Mouse (Mus musculus): ENCODE results near the gene Hist1h4f.
A peak's percentile ranks its signal among the peaks of the same experiment; 100 is the strongest.
"Not testable (repeated sequence)": the region's sequence is repeated elsewhere in the genome, so short reads cannot be mapped to it uniquely, and the experiment has no call there.

Hist1h4f gene

DNA sequence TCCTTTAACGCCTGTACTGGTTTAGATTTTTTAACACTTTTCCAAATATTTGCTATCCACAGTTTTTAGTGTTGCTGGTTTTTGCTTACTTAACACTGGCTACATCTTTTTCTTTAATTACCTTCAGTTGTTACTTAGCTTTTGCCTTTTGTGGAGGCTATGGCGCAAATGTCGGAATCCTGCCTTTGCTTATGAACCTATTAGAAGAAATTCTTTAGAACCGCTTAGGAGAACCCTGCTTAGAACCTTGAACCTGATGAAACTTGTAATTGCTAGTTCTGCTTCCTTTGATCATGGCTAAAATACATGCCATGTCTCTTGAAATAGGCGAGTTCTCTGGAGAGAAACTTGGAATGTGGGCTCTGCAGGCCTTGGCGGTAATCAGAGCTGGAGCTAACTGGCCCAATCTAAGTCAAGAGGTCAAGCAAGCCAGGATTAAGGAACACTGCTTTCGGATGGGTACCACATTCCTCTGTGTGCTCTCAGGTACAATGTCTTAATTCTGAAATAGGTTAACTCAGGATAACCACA lies 25.0 kb upstream of the Hist1h4f start:
- no peak for DNase-seq (ENCODE audit: low spot score in 2 of 2)

GRCm38 (mm10) chr13:23575864-23576313 lies 24.4 kb upstream of the Hist1h4f start:
- not testable (repeated sequence) for DNase-seq (ENCODE audit: low spot score in 2 of 2)

- peak; percentile 57 to 78 for DNase-seq (ENCODE audit: low spot score in 2 of 2)
These were observed 23.9 kb upstream of the Hist1h4f start, which contains the start of gene Hist1h3d for GRCm38 (mm10) chr13:23575271-23575851. TSS of gene Hist1h3d (plus strand) at chr13:23575763.

GRCm38 (mm10) chr13:23574546-23575170 lies 23.2 kb upstream of the Hist1h4f start:
- not testable (repeated sequence) for DNase-seq (ENCODE audit: low spot score in 2 of 2)

- DNase-seq (ENCODE audit: low spot score in 2 of 2) = peak; percentile 89 to 95
These were observed 22.6 kb upstream of the Hist1h4f start, which contains the start of the genes Hist1h2bf and Hist1h2ad for GRCm38 (mm10) chr13:23573898-23574524. TSS of gene Hist1h2bf (minus strand) at chr13:23574196. TSS of gene Hist1h2ad (plus strand) at chr13:23574381.

GRCm38 (mm10) chr13:23573034-23573897 lies 21.8 kb upstream of the Hist1h4f start:
- DNase-seq (ENCODE audit: low spot score in 2 of 2) = not testable (repeated sequence)

DNA sequence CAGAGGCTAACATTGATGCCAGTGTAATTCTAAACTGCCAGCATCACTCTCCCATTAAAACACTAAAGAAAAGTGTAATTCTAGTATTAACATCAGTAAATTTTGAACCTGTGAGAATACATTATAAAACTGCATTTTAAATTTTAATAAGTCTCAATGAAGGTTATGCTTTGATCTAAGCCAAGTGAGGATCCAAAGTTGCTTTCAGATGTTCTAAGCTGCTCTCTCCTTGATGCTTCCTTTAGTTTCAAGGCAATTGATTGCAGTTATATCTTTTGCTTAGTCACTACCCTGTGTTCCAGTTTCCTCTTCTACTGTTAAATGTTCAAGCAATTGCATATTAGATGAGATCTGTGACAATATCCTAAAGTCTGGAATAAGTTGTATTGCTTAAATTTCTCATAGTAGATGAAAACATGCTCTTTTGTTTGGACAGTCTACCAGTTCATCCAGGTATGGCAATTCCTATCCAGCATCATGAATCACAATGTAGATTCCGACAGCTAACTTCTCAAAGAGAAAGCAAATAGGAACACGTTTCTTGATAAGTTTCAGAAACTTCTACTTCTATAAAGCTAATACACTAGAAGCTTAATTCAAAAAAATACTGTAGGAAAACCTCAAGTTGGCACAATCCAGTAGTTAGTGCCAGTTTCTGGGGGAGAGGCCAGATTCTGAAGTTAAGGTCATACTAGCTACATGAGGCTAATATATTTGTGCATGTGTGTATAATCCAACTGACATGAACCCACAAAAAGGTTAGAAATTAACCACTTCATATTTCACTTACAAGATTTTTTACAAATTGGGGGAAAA lies 21.0 kb upstream of the Hist1h4f start:
- no peak for DNase-seq (ENCODE audit: low spot score in 2 of 2)

DNA sequence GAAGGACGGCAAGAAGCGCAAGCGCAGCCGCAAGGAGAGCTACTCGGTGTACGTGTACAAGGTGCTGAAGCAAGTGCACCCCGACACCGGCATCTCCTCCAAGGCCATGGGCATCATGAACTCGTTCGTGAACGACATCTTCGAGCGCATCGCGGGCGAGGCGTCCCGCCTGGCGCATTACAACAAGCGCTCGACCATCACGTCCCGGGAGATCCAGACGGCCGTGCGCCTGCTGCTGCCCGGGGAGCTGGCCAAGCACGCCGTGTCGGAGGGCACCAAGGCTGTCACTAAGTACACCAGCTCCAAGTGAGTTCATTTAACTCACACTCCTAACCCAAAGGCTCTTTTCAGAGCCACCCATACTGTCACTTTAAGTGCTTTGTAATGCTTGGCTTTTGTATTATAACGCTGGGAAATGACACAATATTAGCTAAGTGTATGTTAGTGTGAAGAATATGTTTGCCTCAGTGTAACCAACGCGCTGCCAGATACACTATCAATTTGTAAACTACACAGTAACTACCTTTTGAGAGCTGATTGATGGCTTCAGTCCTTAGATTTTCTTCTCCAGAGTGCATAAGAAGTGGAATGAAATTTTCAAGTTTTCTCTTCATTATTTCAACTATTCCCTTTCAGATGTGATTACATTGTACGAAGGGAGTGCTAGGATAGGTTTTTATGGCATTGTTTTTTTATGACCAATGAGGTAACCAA lies 20.2 kb upstream of the Hist1h4f start:
- DNase-seq (ENCODE audit: low spot score in 2 of 2) = not testable (repeated sequence)

DNA sequence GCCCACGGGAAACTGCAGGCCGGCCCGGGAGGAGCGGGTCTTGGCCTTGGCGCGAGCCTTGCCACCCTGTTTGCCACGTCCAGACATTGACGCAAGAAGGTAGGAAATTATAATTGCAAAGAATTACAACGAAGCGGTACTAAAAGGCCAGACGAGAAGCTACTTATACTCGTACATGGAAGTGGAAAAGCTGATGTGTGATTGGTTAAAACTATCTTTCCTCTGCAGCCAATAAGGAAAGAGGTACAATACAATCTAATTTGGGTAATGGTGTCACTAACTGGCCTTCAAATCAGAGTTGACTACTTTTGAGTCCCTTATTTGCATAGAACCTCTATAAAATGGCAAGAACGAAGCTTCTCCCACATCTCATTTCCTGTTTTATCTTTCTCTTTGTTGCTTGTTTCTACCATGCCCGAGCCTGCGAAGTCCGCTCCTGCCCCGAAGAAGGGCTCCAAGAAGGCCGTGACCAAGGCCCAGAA lies 19.6 kb upstream of the Hist1h4f start, which contains the start of the genes Hist1h2ae and Hist1h2bg:
Gene Hist1h2ae (minus strand): TSS at position 199 of the 482 bp plus-strand sequence.
Gene Hist1h2bg (plus strand): TSS at position 375 of the 482 bp plus-strand sequence.
- DNase-seq (ENCODE audit: low spot score in 2 of 2) = peak; percentile 85 to 94

DNA sequence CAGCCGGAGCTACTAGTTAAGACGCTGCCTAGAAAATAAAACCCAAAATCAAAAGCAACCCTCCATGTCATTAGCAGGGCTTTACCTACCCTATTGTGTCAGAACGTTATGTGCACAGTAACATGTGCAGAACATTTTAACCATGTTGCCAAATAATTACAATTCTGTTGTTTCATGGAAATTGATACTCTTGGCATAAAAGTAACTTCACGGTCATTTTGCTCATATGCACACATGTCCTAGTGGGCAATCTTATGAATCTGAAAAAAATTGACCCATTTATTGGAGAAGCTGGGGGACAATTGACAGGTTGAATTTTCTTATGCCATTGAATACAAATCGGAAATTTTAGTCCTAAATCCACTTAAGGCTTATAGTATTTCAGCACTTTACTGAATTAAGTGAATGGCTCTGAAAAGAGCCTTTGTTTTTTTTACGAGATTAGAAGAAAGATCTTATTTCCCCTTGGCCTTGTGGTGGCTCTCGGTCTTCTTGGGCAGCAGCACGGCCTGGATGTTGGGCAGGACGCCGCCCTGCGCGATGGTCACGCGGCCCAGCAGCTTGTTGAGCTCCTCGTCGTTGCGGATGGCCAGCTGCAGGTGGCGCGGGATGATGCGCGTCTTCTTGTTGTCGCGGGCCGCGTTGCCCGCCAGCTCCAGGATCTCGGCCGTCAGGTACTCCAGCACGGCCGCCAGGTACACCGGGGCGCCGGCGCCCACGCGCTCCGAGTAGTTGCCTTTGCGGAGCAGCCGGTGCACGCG lies 19.0 kb upstream of the Hist1h4f start:
- not testable (repeated sequence) for DNase-seq (ENCODE audit: low spot score in 2 of 2)

DNA sequence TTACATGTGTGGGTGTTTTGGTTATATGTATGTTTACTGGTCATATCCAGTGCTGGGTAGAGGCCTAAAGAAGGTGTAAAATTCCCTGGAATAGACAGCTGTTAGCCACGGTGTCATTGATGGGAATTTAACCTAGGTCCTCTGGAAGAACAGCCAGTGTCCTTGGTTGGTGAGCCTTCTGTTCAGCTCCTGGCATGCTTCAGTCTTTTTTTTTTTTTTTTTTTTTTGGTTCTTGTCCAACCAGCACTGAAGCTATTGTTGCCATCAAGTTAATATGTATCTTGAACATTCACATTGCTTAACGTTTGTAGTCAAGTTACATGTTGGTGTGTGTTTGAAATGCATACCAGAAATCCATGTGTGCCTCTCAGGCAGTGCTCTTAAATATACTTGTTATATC lies 13.0 kb upstream of the Hist1h4f start:
- no peak for DNase-seq (ENCODE audit: low spot score in 2 of 2)

DNA sequence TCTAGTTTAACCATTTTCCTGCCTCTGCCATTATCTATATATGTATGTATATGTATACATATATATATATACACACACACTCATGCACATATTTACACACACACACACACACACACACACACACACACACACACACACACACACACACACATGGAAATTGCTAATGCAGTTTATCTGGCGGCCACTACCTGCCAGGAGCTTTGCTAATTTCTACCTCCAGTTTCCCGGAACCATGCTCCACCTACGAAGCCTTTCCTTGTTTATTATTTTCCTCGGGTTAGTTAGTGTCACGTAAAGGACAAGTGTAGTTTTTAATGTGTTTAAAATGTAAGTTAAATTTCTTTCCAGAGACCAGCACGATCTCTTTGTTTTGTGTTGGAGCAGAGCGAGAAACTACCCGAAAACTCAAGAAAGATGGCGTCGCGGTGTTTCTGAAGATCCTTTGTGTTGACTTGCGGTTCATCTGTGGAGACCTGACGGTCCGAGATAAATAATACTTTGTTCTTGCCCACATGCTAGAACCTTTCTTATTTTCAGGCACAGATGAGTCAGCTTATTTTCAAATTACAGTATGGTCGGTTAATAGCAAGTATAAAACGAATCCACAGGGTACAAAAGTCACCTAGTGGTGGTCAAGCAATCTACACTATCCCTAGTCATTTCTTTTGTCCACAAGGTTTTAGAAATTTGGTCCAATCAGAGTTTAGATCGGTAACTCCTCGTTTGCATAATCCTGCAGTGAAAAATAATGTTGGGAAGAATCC lies 11.4 kb upstream of the Hist1h4f start:
- peak; percentile 55 to 70 for DNase-seq (ENCODE audit: low spot score in 2 of 2)

DNA sequence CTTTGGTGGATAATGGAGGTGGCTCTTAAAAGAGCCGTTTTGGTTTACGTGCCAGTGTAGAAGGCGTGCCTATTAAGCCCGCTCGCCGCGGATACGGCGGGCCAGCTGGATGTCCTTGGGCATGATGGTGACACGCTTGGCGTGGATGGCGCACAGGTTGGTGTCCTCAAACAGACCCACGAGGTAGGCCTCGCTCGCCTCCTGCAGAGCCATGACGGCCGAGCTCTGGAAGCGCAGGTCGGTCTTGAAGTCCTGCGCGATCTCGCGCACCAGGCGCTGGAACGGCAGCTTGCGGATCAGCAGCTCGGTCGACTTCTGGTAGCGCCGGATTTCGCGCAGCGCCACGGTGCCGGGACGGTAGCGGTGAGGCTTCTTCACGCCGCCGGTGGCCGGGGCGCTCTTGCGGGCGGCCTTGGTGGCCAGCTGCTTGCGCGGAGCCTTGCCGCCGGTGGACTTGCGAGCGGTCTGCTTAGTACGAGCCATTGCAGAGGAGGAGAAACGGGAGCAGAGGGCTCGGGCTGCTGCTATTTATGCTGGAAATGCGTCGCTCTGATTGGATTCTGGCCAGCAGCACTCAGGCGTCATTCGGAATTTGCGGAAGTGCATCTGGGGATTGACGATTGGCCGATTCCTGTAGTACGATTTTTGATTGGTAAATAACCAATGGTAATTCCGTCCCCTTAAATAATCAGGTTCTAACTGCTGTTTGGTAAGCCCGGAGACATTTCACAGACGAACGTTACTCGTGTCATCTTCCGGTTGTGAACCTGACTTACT lies 10.6 kb upstream of the Hist1h4f start, which contains the start of gene Hist1h3e:
Gene Hist1h3e (minus strand): TSS at position 487 of the 777 bp plus-strand sequence.
- peak; percentile 94 to 96 for DNase-seq (ENCODE audit: low spot score in 2 of 2)

- DNase-seq (ENCODE audit: low spot score in 2 of 2) = not testable (repeated sequence)
These were observed 10.1 kb upstream of the Hist1h4f start for GRCm38 (mm10) chr13:23561531-23561882.

DNA sequence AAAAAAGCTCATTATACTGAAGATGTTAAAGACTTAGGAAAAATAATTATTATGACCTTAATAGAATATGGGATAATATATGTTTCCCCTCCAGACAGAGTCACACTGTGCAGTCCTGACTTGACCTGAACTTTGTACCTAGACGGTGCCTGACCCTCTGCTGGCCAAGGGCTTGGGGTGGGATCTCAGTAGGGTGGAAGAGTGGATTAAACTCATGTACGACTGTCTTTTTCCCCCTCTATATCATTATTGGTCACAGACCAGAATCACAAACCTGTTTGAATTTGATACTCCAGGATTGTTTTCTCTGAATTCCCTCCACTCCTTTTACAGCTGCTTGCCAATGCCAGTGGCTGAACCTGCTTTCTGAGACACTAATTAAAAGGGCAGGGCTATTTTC lies 9.3 kb upstream of the Hist1h4f start:
- not testable (repeated sequence) for DNase-seq (ENCODE audit: low spot score in 2 of 2)

GRCm38 (mm10) chr13:23556906-23557305 lies 5.5 kb upstream of the Hist1h4f start:
- no peak for DNase-seq (ENCODE audit: low spot score in 2 of 2)

DNA sequence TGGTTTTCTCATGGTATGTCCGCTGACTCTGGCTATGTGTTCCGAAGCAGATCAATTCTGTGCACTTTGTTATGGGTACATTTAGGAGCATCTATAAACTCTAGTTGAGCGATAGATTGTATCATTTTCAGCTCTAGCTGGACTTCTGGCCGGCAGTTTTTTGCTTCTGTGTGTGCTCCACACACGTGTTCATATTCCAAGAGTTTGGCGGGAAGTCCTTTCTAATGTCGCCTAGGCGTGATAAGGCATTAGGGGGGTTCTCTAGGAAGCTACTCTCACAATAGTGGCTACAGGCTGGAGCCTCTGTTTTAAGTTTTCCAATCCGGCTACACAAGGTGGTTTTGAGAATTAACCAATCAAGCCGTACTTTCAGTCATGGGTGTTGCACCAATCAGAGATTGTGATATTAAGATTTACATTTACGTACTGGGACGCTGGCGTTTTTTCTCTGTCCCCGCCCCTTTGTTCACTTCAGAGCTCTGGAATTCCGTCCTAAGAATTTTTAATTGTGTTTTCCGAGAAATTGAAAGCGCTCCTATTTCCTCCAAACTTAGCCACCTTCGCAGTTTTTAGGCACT lies 4.5 kb upstream of the Hist1h4f start:
- DNase-seq (ENCODE audit: low spot score in 2 of 2) = peak; percentile 84 to 88

Data from heart, adult 9 months (tissue).